Mouse (Mus musculus): ENCODE measurements at regions not wholly inside any gene's neighbourhood (a gene's known extent, or its start where the extent isn't known, plus 50 kb on each side); places are given as distances from the start of the nearest gene placed in this dataset.
"Not testable (repeated sequence)": the region's sequence is repeated elsewhere in the genome, so short reads cannot be mapped to it uniquely, and the experiment has no call there.

GRCm38 (mm10) chr12:77089624-77090278 lies 127.8 kb upstream of the Max start:
- DNase-seq (ENCODE audit: low spot score), result no peak

GRCm38 (mm10) chr12:77088452-77088851 lies 126.5 kb upstream of the Max start:
- no peak for DNase-seq (ENCODE audit: low spot score)

- not testable (repeated sequence) for DNase-seq (ENCODE audit: low spot score)
Observed at GRCm38 (mm10) chr12:77086931-77087330, 124.9 kb upstream of the Max start.

GRCm38 (mm10) chr12:77085894-77086293 lies 123.9 kb upstream of the Max start:
- no peak for DNase-seq (ENCODE audit: low spot score)

- DNase-seq (ENCODE audit: low spot score), result no peak
Observed at GRCm38 (mm10) chr12:77085244-77085643, 123.2 kb upstream of the Max start.

- no peak for DNase-seq (ENCODE audit: low spot score)
Observed at GRCm38 (mm10) chr12:77084744-77085143, 122.7 kb upstream of the Max start.

GRCm38 (mm10) chr12:77084343-77084742 lies 122.3 kb upstream of the Max start:
- no peak for DNase-seq (ENCODE audit: low spot score)

GRCm38 (mm10) chr12:77083760-77084159 lies 121.8 kb upstream of the Max start:
- no peak for DNase-seq (ENCODE audit: low spot score)

- DNase-seq (ENCODE audit: low spot score), result no peak
Observed at GRCm38 (mm10) chr12:77081774-77082173, 119.8 kb upstream of the Max start.

- no peak for DNase-seq (ENCODE audit: low spot score)
Observed at GRCm38 (mm10) chr12:77079481-77079880, 117.5 kb upstream of the Max start.

GRCm38 (mm10) chr12:77076678-77077077 lies 114.7 kb upstream of the Max start:
- DNase-seq (ENCODE audit: low spot score), result no peak

- no peak for DNase-seq (ENCODE audit: low spot score)
Observed at GRCm38 (mm10) chr12:77074602-77075001, 112.6 kb upstream of the Max start.

GRCm38 (mm10) chr12:77071700-77072099 lies 109.7 kb upstream of the Max start:
- no peak for DNase-seq (ENCODE audit: low spot score)

GRCm38 (mm10) chr12:77067938-77068337 lies 105.9 kb upstream of the Max start:
- DNase-seq (ENCODE audit: low spot score), result no peak

GRCm38 (mm10) chr12:77067115-77067514 lies 105.1 kb upstream of the Max start:
- no peak for DNase-seq (ENCODE audit: low spot score)

GRCm38 (mm10) chr12:77065645-77066512 lies 103.9 kb upstream of the Max start:
- DNase-seq (ENCODE audit: low spot score), result no peak

- no peak for DNase-seq (ENCODE audit: low spot score)
Observed at GRCm38 (mm10) chr12:77064048-77064447, 102.0 kb upstream of the Max start.

GRCm38 (mm10) chr12:77061562-77061847 lies 99.5 kb upstream of the Max start:
- DNase-seq (ENCODE audit: low spot score), result no peak

- DNase-seq (ENCODE audit: low spot score), result no peak
Observed at GRCm38 (mm10) chr12:77060766-77061561, 99.0 kb upstream of the Max start.

- no peak for DNase-seq (ENCODE audit: low spot score)
Observed at GRCm38 (mm10) chr12:77060060-77060695, 98.2 kb upstream of the Max start.

GRCm38 (mm10) chr12:77059679-77060059 lies 97.7 kb upstream of the Max start:
- DNase-seq (ENCODE audit: low spot score), result no peak

- DNase-seq (ENCODE audit: low spot score), result no peak
Observed at GRCm38 (mm10) chr12:77058596-77059190, 96.7 kb upstream of the Max start.
